Mouse (Mus musculus) midbrain, embryonic 14.5 days (tissue): ENCODE results near the gene Aqp2. TPM values are rescaled to one million over a fixed set of nuclear protein-coding genes. Genes with fewer than 3 reads are reported as not detected.
A peak's percentile ranks its signal among the peaks of the same experiment; 100 is the strongest.

Experiments
- ATAC-seq: fragments of 200-750 bp; cut with Nextera tagmentation; 2 replicates; pipeline ENCODE4 v1.8.0; 2017; ENCODE audit warnings: moderate number of reproducible peaks, moderate library complexity; ENCODE audit not compliant: low FRiP score, low TSS enrichment
- DNase-seq: peaks from one replicate; pipeline ENCODE4 v3.0.0-alpha.2; 2015
- H3K27ac ChIP-seq: fragments of 300-500 bp; sonication (generic); replicated peaks from 2 replicates; pipeline ENCODE4 v1.5.1; 2014; ENCODE audit warnings: mild to moderate bottlenecking, low read depth, low read length, moderate library complexity
- H3K27me3 ChIP-seq: fragments of 300-500 bp; sonication (generic); 2 replicates; pipeline ENCODE4 v1.6.1; 2014; ENCODE audit warnings: low read length, control low read depth, mixed read lengths; ENCODE audit not compliant: control insufficient read depth, insufficient read depth
- H3K36me3 ChIP-seq: fragments of 300-500 bp; sonication (generic); 2 replicates; pipeline ENCODE4 v1.6.1; 2014; ENCODE audit warnings: low read length, control low read depth; ENCODE audit not compliant: control insufficient read depth, insufficient read depth
- H3K4me1 ChIP-seq: fragments of 300-500 bp; sonication (generic); 2 replicates; pipeline ENCODE4 v1.6.1; 2014; ENCODE audit warnings: mild to moderate bottlenecking, antibody characterized with exemption, low read length, control low read depth; ENCODE audit not compliant: control insufficient read depth, insufficient read depth
- H3K4me2 ChIP-seq: fragments of 300-500 bp; sonication (generic); 2 replicates; pipeline ENCODE4 v1.6.1; 2014; ENCODE audit warnings: mild to moderate bottlenecking, low read length, moderate library complexity
- H3K4me3 ChIP-seq: fragments of 300-500 bp; sonication (generic); replicated peaks from 2 replicates; pipeline ENCODE4 v1.5.1; 2014; ENCODE audit warnings: low read depth, low read length
- H3K9ac ChIP-seq: fragments of 300-500 bp; sonication (generic); replicated peaks from 2 replicates; pipeline ENCODE4 v1.6.1; 2014; ENCODE audit warnings: mild to moderate bottlenecking, low read length, moderate library complexity
- H3K9me3 ChIP-seq: fragments of 300-500 bp; sonication (generic); 2 replicates; pipeline ENCODE4 v1.6.1; 2016; ENCODE audit warnings: low read length, control low read depth, mixed read lengths; ENCODE audit not compliant: control insufficient read depth
- WGBS: fragments of 180-500 bp; shearing (Covaris S2); extraction: QIAGEN DNeasy Blood & Tissue Kit; methylation state at CpG from one replicate; pipeline ENCODE4 v1.1.7; 2014; 5-methylcytosine and 5-hydroxymethylcytosine counted together
- polyA plus RNA-seq: library from polyadenylated mRNA; unstranded; fragments of >200 nt; fragmentation: Nextera tagmentation; extraction: Ambion mirVana; gene quantifications from 2 replicates; pipeline ENCODE4 v1.2.1, GENCODE M21; 2014

Gene Aqp2
- not detected in 2 replicates for polyA plus RNA-seq

DNA sequence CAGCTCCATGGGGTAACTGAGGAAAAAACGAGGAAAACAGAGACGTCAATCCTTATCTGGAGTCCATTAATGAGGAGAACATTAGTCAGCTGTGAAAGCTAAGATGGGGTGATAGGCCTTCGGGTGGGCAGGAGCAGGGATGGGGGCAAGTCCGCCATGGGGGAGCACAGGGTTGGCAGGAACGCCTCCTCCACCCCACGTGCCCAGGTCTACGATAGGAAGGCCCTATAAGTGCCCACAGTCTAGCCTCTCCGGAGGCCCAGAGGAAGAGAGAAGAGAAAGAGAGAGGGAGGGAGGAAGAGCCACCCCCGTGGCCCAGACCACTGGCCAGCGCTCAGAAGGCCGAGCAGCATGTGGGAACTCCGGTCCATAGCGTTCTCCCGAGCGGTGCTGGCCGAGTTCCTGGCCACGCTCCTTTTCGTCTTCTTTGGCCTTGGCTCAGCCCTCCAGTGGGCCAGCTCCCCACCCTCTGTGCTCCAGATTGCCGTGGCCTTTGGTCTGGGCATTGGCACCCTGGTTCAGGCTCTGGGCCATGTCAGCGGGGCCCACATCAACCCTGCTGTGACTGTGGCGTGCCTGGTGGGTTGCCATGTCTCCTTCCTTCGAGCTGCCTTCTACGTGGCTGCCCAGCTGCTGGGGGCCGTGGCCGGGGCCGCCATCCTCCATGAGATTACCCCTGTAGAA lies at the start of gene Aqp2:
TSS of gene Aqp2 (plus strand) at position 254 of the 684 bp plus-strand sequence.
- peaks cover 6% of the 10 kb centered on the region; the same call in 1 of the 2 replicates for H3K4me1 ChIP-seq
- H3K9me3 ChIP-seq = no peaks in the 10 kb centered on the region
- no peak for ATAC-seq
- 80% methylated on average over 26 of the region's 26 CpGs for WGBS
- H3K36me3 ChIP-seq = no peaks in the 10 kb centered on the region
- H3K27me3 ChIP-seq = peaks cover 22% of the 10 kb centered on the region
- no peak within 1 kb of the TSS for H3K4me2 ChIP-seq
- no peak within 1 kb of the TSS for H3K9ac ChIP-seq
- no peak within 1 kb of the TSS for H3K27ac ChIP-seq
- no peak for DNase-seq
- H3K4me3 ChIP-seq = no peak within 1 kb of the TSS

DNA sequence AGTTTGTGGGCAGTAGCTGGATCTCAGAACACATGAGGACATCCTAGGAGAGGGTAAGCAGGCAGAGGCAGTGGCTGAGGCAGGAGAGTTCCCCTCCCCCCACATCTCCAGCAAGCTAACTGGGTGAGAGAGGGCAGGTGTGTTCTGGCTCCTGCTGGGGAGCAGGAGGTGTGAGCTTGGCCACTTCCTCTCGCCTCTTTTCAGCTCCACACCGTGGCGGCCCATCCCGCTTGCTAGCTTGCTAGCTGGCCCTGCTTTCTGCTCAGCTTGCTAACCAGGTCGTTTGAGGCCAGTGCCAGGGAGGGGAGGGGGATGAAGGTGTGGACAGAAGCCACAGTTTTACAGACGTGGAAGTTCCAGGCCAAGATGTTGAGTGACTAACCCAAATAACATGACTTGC lies 47.7 kb upstream of the Aqp2 start:
- no peaks in the 10 kb centered on the region for H3K36me3 ChIP-seq
- no peak overlapping the region for H3K27ac ChIP-seq
- H3K27me3 ChIP-seq = no peaks in the 10 kb centered on the region
- peaks cover 18% of the 10 kb centered on the region for H3K4me1 ChIP-seq
- no peak overlapping the region for H3K9ac ChIP-seq
- no peak for DNase-seq
- H3K4me2 ChIP-seq = no peak overlapping the region
- H3K9me3 ChIP-seq = no peaks in the 10 kb centered on the region
- ATAC-seq = no peak
- 56% methylated on average over 6 of the region's 6 CpGs for WGBS
- H3K4me3 ChIP-seq = no peak overlapping the region

DNA sequence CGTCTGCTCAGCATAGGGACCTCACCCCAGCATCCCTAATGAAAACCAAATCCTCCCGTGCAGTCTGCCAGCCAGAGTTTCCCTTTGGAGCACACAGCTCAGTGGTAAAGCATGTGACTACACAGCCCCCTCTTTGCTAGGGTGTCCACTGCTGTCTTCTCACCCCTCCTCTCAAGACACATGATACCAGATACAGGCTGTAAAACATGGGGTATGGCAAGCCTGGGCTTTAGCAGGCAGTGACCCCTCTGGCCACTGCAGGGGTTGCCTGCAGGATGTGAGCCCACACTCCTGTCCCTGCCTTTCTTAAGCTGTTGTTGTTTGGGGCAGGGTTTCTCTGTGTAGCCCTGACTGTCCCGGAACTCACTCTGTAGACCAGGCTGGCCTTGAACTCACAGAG lies 46.8 kb upstream of the Aqp2 start:
- Histone ChIP-seq H3K4me3 (no peak overlapping the region), H3K9ac (no peak overlapping the region), H3K9me3 (no peaks in the 10 kb centered on the region), H3K4me1 (peaks cover 14% of the 10 kb centered on the region), H3K4me2 (no peak overlapping the region), H3K27ac (no peak overlapping the region), H3K36me3 (no peaks in the 10 kb centered on the region), H3K27me3 (no peaks in the 10 kb centered on the region)
- ATAC-seq = no peak
- DNase-seq = no peak
- 65% methylated on average over 3 of the region's 3 CpGs for WGBS

GRCm38 (mm10) chr15:99536889-99537862 lies 41.7 kb upstream of the Aqp2 start:
- no peaks in the 10 kb centered on the region for H3K27me3 ChIP-seq
- H3K4me2 ChIP-seq = no peak overlapping the region
- no peak overlapping the region for H3K9ac ChIP-seq
- H3K36me3 ChIP-seq = no peaks in the 10 kb centered on the region
- DNase-seq = peak; percentile 84
- ATAC-seq = peak; percentile 73; the same call in 1 of the 2 replicates
- H3K4me1 ChIP-seq = peaks cover 5% of the 10 kb centered on the region; the same call in 1 of the 2 replicates
- no peak overlapping the region for H3K4me3 ChIP-seq
- H3K27ac ChIP-seq = peak overlapping the region; percentile 39; the same call in 1 of the 2 replicates
- WGBS = 42% methylated on average over 11 of the region's 11 CpGs
- no peaks in the 10 kb centered on the region for H3K9me3 ChIP-seq

- H3K4me2 ChIP-seq = no peak overlapping the region
- H3K27ac ChIP-seq = no peak overlapping the region
- no peaks in the 10 kb centered on the region for H3K36me3 ChIP-seq
- no peaks in the 10 kb centered on the region for H3K9me3 ChIP-seq
- H3K4me1 ChIP-seq = peaks cover 5% of the 10 kb centered on the region; the same call in 1 of the 2 replicates
- ATAC-seq = no peak
- H3K27me3 ChIP-seq = no peaks in the 10 kb centered on the region
- 80% methylated on average over 8 of the region's 8 CpGs for WGBS
- no peak overlapping the region for H3K4me3 ChIP-seq
- DNase-seq = no peak
- no peak overlapping the region for H3K9ac ChIP-seq
Measured at GRCm38 (mm10) chr15:99539891-99540290, 39.0 kb upstream of the Aqp2 start.

GRCm38 (mm10) chr15:99544047-99544446 lies 34.8 kb upstream of the Aqp2 start:
- DNase-seq (no peak), ATAC-seq (no peak)
- no peaks in the 10 kb centered on the region for H3K36me3 ChIP-seq
- no peaks in the 10 kb centered on the region for H3K27me3 ChIP-seq
- H3K4me3 ChIP-seq = no peak overlapping the region
- no peak overlapping the region for H3K4me2 ChIP-seq
- 86% methylated on average over 7 of the region's 7 CpGs for WGBS
- 0 out of 2 replicates have a peak, but pooled peaks cover 3% of the 10 kb centered on the region for H3K4me1 ChIP-seq
- no peak overlapping the region for H3K9ac ChIP-seq
- no peak overlapping the region for H3K27ac ChIP-seq
- H3K9me3 ChIP-seq = no peaks in the 10 kb centered on the region

GRCm38 (mm10) chr15:99546596-99546995 lies 32.3 kb upstream of the Aqp2 start:
- ATAC-seq = no peak
- Histone ChIP-seq H3K27me3 (no peaks in the 10 kb centered on the region), H3K9me3 (no peaks in the 10 kb centered on the region), H3K27ac (no peak overlapping the region), H3K9ac (no peak overlapping the region), H3K4me2 (no peak overlapping the region), H3K4me1 (0 out of 2 replicates have a peak, but pooled peaks cover 3% of the 10 kb centered on the region), H3K4me3 (no peak overlapping the region), H3K36me3 (no peaks in the 10 kb centered on the region)
- DNase-seq = peak; percentile 70
- WGBS = 51% methylated on average over 11 of the region's 11 CpGs

DNA sequence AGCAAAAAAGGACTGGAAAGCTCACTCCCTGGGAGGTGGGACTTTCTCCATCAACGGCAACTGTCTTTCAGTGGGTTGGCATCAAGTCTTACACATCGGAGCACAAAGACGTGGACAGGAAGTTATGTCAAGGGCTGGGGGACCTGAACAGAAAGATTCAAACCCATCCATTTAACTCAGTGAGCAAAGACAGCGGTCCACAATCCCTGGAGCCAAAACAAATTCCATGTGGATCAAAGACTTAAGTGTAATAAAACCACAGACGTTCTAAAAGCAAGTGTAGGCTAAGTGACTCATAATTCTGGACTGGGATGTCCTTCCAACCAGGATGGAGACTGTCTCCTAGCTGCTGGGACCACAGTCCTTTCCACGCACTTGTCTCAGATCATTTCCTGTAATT lies 31.1 kb upstream of the Aqp2 start:
- Histone ChIP-seq H3K4me1 (0 out of 2 replicates have a peak, but pooled peaks cover 3% of the 10 kb centered on the region), H3K36me3 (no peaks in the 10 kb centered on the region), H3K9ac (no peak overlapping the region), H3K27ac (no peak overlapping the region), H3K4me3 (no peak overlapping the region), H3K27me3 (no peaks in the 10 kb centered on the region), H3K4me2 (no peak overlapping the region), H3K9me3 (no peaks in the 10 kb centered on the region)
- WGBS = 86% methylated on average over 6 of the region's 6 CpGs
- DNase-seq = no peak
- no peak for ATAC-seq
